Mouse (Mus musculus): ENCODE measurements around the gene Myl4. TPM values are rescaled to one million over a fixed set of nuclear protein-coding genes. Genes with fewer than 3 reads are reported as not detected.

Gene Myl4
- polyA plus RNA-seq, 1 experiment from 2014 or later = 30.4 TPM

GRCm38 (mm10) chr11:104616182-104616581 is 65.7 kb downstream of the Myl4 start:
- H3K9ac ChIP-seq (ENCODE audit: low read depth, low read length) = no peak overlapping the region
- H3K36me3 ChIP-seq (ENCODE audit: control insufficient read depth, insufficient read depth, low read length) = no peaks in the 10 kb centered on the region
- no peak overlapping the region for H3K4me2 ChIP-seq
- ATAC-seq (replicated peaks; ENCODE audit: low FRiP score) (peak; percentile 42), DNase-seq (ENCODE audit: low spot score) (no peak)
- H3K9me3 ChIP-seq (ENCODE audit: control insufficient read depth, low read length) = no peaks in the 10 kb centered on the region
- H3K4me1 ChIP-seq (replicated peaks; ENCODE audit: control insufficient read depth, insufficient read depth, low read length) = peaks cover 32% of the 10 kb centered on the region
- 42% methylated on average over 5 of the region's 5 CpGs for WGBS
- no peak overlapping the region for H3K27ac ChIP-seq (ENCODE audit: low read depth, low read length)
- H3K27me3 ChIP-seq (replicated peaks; ENCODE audit: control insufficient read depth, insufficient read depth, low read length) = peaks cover 4% of the 10 kb centered on the region; the same call in 1 of the 2 replicates
- no peak overlapping the region for H3K4me3 ChIP-seq (ENCODE audit: low read depth, low read length)

GRCm38 (mm10) chr11:104618638-104619076 is 68.2 kb downstream of the Myl4 start:
- Histone ChIP-seq H3K9me3 (ENCODE audit: control insufficient read depth, low read length) (no peaks in the 10 kb centered on the region), H3K4me1 (replicated peaks; ENCODE audit: control insufficient read depth, insufficient read depth, low read length) (peaks cover 46% of the 10 kb centered on the region), H3K27me3 (replicated peaks; ENCODE audit: control insufficient read depth, insufficient read depth, low read length) (peaks cover 4% of the 10 kb centered on the region; the same call in 1 of the 2 replicates), H3K4me3 (ENCODE audit: low read depth, low read length) (no peak overlapping the region), H3K27ac (ENCODE audit: low read depth, low read length) (no peak overlapping the region), H3K36me3 (ENCODE audit: control insufficient read depth, insufficient read depth, low read length) (no peaks in the 10 kb centered on the region), H3K4me2 (no peak overlapping the region), H3K9ac (ENCODE audit: low read depth, low read length) (no peak overlapping the region)
- WGBS = 29% methylated on average over 6 of the region's 6 CpGs
- ATAC-seq (replicated peaks; ENCODE audit: low FRiP score) (no peak), DNase-seq (ENCODE audit: low spot score) (no peak)

- WGBS = 48% methylated on average over 13 of the region's 13 CpGs
- peaks cover 49% of the 10 kb centered on the region for H3K4me1 ChIP-seq (replicated peaks; ENCODE audit: control insufficient read depth, insufficient read depth, low read length)
- H3K27ac ChIP-seq (ENCODE audit: low read depth, low read length) = 0 out of 2 replicates have a peak overlapping the region, but pooled peaks have one; percentile 26
- peak overlapping the region; percentile 14; the same call in 1 of the 2 replicates for H3K9ac ChIP-seq (ENCODE audit: low read depth, low read length)
- peak overlapping the region; percentile 33 for H3K4me2 ChIP-seq
- no peak for DNase-seq (ENCODE audit: low spot score)
- ATAC-seq (replicated peaks; ENCODE audit: low FRiP score) = no peak
- H3K27me3 ChIP-seq (replicated peaks; ENCODE audit: control insufficient read depth, insufficient read depth, low read length) = peaks cover 4% of the 10 kb centered on the region; the same call in 1 of the 2 replicates
- H3K4me3 ChIP-seq (ENCODE audit: low read depth, low read length) = no peak overlapping the region
- no peaks in the 10 kb centered on the region for H3K36me3 ChIP-seq (ENCODE audit: control insufficient read depth, insufficient read depth, low read length)
- no peaks in the 10 kb centered on the region for H3K9me3 ChIP-seq (ENCODE audit: control insufficient read depth, low read length)
Observed at GRCm38 (mm10) chr11:104619084-104620022, 68.9 kb downstream of the Myl4 start.

- no peak for DNase-seq (ENCODE audit: low spot score)
Observed at GRCm38 (mm10) chr11:104622040-104622962, 71.8 kb downstream of the Myl4 start.

GRCm38 (mm10) chr11:104624791-104625391 is 74.4 kb downstream of the Myl4 start:
- 46% methylated on average over 6 of the region's 6 CpGs for WGBS
- no peaks in the 10 kb centered on the region for H3K27me3 ChIP-seq (replicated peaks; ENCODE audit: control insufficient read depth, insufficient read depth, low read length)
- no peaks in the 10 kb centered on the region for H3K9me3 ChIP-seq (ENCODE audit: control insufficient read depth, low read length)
- DNase-seq (ENCODE audit: low spot score) (no peak), ATAC-seq (replicated peaks; ENCODE audit: low FRiP score) (no peak)
- H3K4me1 ChIP-seq (replicated peaks; ENCODE audit: control insufficient read depth, insufficient read depth, low read length) = peaks cover 48% of the 10 kb centered on the region
- no peak overlapping the region for H3K4me3 ChIP-seq (ENCODE audit: low read depth, low read length)
- H3K9ac ChIP-seq (ENCODE audit: low read depth, low read length) = no peak overlapping the region
- peak overlapping the region; percentile 14; the same call in 1 of the 2 replicates for H3K27ac ChIP-seq (ENCODE audit: low read depth, low read length)
- no peaks in the 10 kb centered on the region for H3K36me3 ChIP-seq (ENCODE audit: control insufficient read depth, insufficient read depth, low read length)
- H3K4me2 ChIP-seq = no peak overlapping the region

More at GRCm38 (mm10) chr11:104622040-104622962, 71.8 kb downstream of the Myl4 start:
- Histone ChIP-seq H3K4me1 (replicated peaks; ENCODE audit: control insufficient read depth, insufficient read depth, low read length) (peaks cover 58% of the 10 kb centered on the region), H3K9ac (ENCODE audit: low read depth, low read length) (no peak overlapping the region), H3K27ac (ENCODE audit: low read depth, low read length) (no peak overlapping the region), H3K4me3 (ENCODE audit: low read depth, low read length) (no peak overlapping the region), H3K36me3 (ENCODE audit: control insufficient read depth, insufficient read depth, low read length) (no peaks in the 10 kb centered on the region), H3K4me2 (peak overlapping the region; percentile 28), H3K9me3 (ENCODE audit: control insufficient read depth, low read length) (no peaks in the 10 kb centered on the region), H3K27me3 (replicated peaks; ENCODE audit: control insufficient read depth, insufficient read depth, low read length) (no peaks in the 10 kb centered on the region)
- ATAC-seq (replicated peaks; ENCODE audit: low FRiP score) = peak; percentile 76
- WGBS = 27% methylated on average over 12 of the region's 12 CpGs

GRCm38 (mm10) chr11:104625453-104626402 is 75.3 kb downstream of the Myl4 start:
- WGBS = 51% methylated on average over 12 of the region's 12 CpGs
- H3K9ac ChIP-seq (ENCODE audit: low read depth, low read length) = no peak overlapping the region
- H3K27me3 ChIP-seq (replicated peaks; ENCODE audit: control insufficient read depth, insufficient read depth, low read length) = no peaks in the 10 kb centered on the region
- DNase-seq (ENCODE audit: low spot score) = peak; percentile 57
- no peaks in the 10 kb centered on the region for H3K36me3 ChIP-seq (ENCODE audit: control insufficient read depth, insufficient read depth, low read length)
- peak overlapping the region; percentile 6; the same call in 1 of the 2 replicates for H3K4me2 ChIP-seq
- peaks cover 43% of the 10 kb centered on the region for H3K4me1 ChIP-seq (replicated peaks; ENCODE audit: control insufficient read depth, insufficient read depth, low read length)
- peak; percentile 72 for ATAC-seq (replicated peaks; ENCODE audit: low FRiP score)
- no peaks in the 10 kb centered on the region for H3K9me3 ChIP-seq (ENCODE audit: control insufficient read depth, low read length)
- H3K27ac ChIP-seq (ENCODE audit: low read depth, low read length) = no peak overlapping the region
- no peak overlapping the region for H3K4me3 ChIP-seq (ENCODE audit: low read depth, low read length)

- Histone ChIP-seq H3K4me3 (ENCODE audit: low read depth, low read length) (no peak overlapping the region), H3K4me1 (replicated peaks; ENCODE audit: control insufficient read depth, insufficient read depth, low read length) (peaks cover 40% of the 10 kb centered on the region), H3K4me2 (no peak overlapping the region; the same call in 1 of the 2 replicates), H3K36me3 (ENCODE audit: control insufficient read depth, insufficient read depth, low read length) (no peaks in the 10 kb centered on the region), H3K27me3 (replicated peaks; ENCODE audit: control insufficient read depth, insufficient read depth, low read length) (no peaks in the 10 kb centered on the region), H3K9me3 (ENCODE audit: control insufficient read depth, low read length) (no peaks in the 10 kb centered on the region), H3K27ac (ENCODE audit: low read depth, low read length) (no peak overlapping the region), H3K9ac (ENCODE audit: low read depth, low read length) (no peak overlapping the region)
- ATAC-seq (replicated peaks; ENCODE audit: low FRiP score) (no peak), DNase-seq (ENCODE audit: low spot score) (no peak)
Observed at GRCm38 (mm10) chr11:104626635-104627034, 76.2 kb downstream of the Myl4 start.
